Mouse (Mus musculus): ENCODE data around the gene H2-T3. TPM values are rescaled to one million over a fixed set of nuclear protein-coding genes. Genes with fewer than 3 reads are reported as not detected.
"Not testable (repeated sequence)": the region's sequence is repeated elsewhere in the genome, so short reads cannot be mapped to it uniquely, and the experiment has no call there.

The H2-T3 gene
- total RNA-seq, 2 experiments from 2014 or later, result not detected

GRCm38 (mm10) chr17:36136299-36136848 is 53.7 kb downstream of the H2-T3 start:
- not testable (repeated sequence) for DNase-seq (ENCODE audit: extremely low spot score in 1 of 2, low spot score in 1 of 2)

Other genes with a start within 250 kb of the H2-T3 start
- gene Abcf1, start 220.5 kb downstream of the H2-T3 start, total RNA-seq (2021), result 10 to 100 TPM; 70.3 to 80.6 TPM
- gene Gnl1, start 210.4 kb downstream of the H2-T3 start, total RNA-seq (2021), result 100 to 1,000 TPM; 143 to 153 TPM
- 10 to 100 TPM; 40.2 to 53.1 TPM for gene Prr3, start 210.1 kb downstream of the H2-T3 start, total RNA-seq (2021)
- gene H2-T24, start 169.7 kb downstream of the H2-T3 start, total RNA-seq (2021), result 1 to 10 TPM; 1.4 to 1.7 TPM
- 1 to 10 TPM; 3.9 to 4.8 TPM for gene H2-T23, start 157.4 kb downstream of the H2-T3 start, total RNA-seq (2021)
- gene H2-T22, start 147.5 kb downstream of the H2-T3 start, total RNA-seq (2021), result 1 to 10 TPM; 6.9 to 8.8 TPM
- gene Gm6034, start 147.3 kb downstream of the H2-T3 start, total RNA-seq (2021), result not detected
- 1 to 10 TPM; 1.1 to 1.2 TPM for gene Gm11127, start 131.9 kb downstream of the H2-T3 start, total RNA-seq (2021)
- gene Gm19684, start 68.6 kb downstream of the H2-T3 start, total RNA-seq (2021), result not detected
- gene Gm7030, start 60.9 kb downstream of the H2-T3 start, total RNA-seq (2021), result not detected
- gene Gm8909, start 21.8 kb downstream of the H2-T3 start, total RNA-seq (2021), result not detected
- 10 to 100 TPM; 41.6 to 50.0 TPM for gene Rpp21, start 67.8 kb upstream of the H2-T3 start, total RNA-seq (2021)
- 10 to 100 TPM; 17.6 to 22.0 TPM for gene Trim39, start 82.0 kb upstream of the H2-T3 start, total RNA-seq (2021)
- gene H2-M10.2, start 96.2 kb upstream of the H2-T3 start, total RNA-seq (2021), result not detected
- not detected for gene H2-M10.1, start 135.9 kb upstream of the H2-T3 start, total RNA-seq (2021)
- not detected for gene H2-M10.3, start 178.1 kb upstream of the H2-T3 start, total RNA-seq (2021)